Mouse (Mus musculus) kidney, adult 18-20 months (tissue): ENCODE results near the gene Lpar3.

Experiments used
- DNase-seq: peaks from one replicate; pipeline ENCODE4 v3.0.0; 2021

Gene Lpar3

GRCm38 (mm10) chr3:146211141-146211747 lies 9.5 kb upstream of the Lpar3 start:
- no peak for DNase-seq

DNA sequence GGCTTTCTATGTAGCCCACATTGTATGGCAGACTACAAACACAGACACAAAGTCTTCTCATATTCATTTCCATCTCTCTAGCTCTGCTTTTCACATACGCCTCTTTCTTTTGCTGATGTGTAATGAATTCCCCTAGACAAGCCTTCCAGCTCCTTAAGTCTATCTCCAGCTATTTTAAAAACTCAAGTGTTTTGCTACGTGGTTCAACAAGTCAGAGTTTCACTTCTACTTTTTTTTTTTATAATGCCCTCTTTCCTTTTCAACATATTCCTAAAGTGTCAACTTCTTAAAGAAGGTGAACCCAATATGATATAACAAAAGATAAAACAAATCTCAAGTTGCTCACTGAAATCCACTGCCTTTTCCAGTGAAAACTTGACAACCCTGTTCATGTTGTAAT lies 8.8 kb upstream of the Lpar3 start:
- DNase-seq, result no peak

- no peak for DNase-seq
Observed at GRCm38 (mm10) chr3:146213336-146213735, 7.4 kb upstream of the Lpar3 start.

DNA sequence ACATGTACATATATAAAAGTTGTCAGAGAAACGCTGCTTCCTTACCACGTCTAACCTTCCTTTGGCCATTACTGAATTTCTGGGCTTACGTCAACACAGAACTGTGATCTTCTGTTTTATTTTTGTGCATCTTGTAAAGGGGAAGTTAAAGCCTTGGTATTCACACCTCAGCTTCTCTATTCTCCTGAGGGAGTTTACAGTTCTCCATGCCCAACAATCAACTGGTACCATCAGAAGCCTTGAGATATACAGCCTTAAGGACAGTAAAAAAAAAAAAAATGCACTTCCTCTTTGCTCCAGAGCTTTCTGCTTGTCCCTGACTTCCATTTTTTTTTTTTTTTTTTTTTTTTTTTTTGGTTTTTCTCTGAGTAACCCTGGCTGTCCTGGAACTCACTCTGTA lies 4.2 kb upstream of the Lpar3 start:
- no peak for DNase-seq

GRCm38 (mm10) chr3:146224271-146224670 lies 3.5 kb downstream of the Lpar3 start:
- DNase-seq, result peak; percentile 54

GRCm38 (mm10) chr3:146225061-146225761 lies 4.4 kb downstream of the Lpar3 start:
- DNase-seq, result no peak

GRCm38 (mm10) chr3:146227427-146227826 lies 6.7 kb downstream of the Lpar3 start:
- no peak for DNase-seq

- no peak for DNase-seq
Observed at GRCm38 (mm10) chr3:146228559-146229310, 8.0 kb downstream of the Lpar3 start.

GRCm38 (mm10) chr3:146232708-146233107 lies 11.9 kb downstream of the Lpar3 start:
- DNase-seq, result no peak

GRCm38 (mm10) chr3:146233741-146234140 lies 13.0 kb downstream of the Lpar3 start:
- no peak for DNase-seq

DNA sequence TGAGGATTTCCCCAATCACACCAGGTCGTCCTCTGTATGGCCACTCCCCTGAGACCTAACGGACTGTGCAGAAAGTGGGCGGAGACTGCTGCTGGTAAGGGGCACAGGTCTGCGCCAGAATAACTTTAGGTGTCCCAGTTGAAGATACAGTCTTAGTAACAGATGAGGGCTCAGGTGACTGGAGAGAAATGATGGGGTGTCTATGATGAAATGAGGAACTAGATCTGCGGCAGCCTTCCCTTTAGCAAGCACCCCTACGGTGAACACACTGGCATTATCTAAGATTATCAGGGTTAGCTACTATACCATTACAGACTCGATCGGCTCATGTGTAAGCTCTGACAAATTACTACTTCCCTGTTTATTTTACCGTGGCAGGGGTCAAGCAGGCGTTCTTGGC lies 13.8 kb downstream of the Lpar3 start:
- no peak for DNase-seq

GRCm38 (mm10) chr3:146236280-146236679 lies 15.5 kb downstream of the Lpar3 start:
- no peak for DNase-seq

DNA sequence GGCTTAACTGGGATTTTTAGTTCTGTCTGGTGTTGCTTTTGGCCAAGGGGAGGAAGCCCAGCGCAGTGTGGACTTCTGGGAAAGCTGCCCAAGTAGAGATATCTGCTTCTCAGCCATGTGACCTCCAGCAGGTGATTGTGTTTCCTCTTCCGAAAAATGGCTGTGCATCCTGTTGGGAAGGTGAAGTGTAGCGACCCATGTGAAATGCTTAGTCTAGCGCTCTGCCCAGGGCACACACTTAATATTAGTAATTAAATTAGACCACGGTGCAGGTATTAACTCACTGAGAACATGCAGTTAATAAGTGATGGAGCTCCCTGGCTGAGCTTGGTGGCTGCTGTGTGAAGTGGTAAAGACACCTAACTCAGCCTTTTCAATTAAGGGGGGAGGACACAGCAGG lies 16.9 kb downstream of the Lpar3 start:
- peak; percentile 40 for DNase-seq

- no peak for DNase-seq
Observed at GRCm38 (mm10) chr3:146244630-146245029, 23.9 kb downstream of the Lpar3 start.

DNA sequence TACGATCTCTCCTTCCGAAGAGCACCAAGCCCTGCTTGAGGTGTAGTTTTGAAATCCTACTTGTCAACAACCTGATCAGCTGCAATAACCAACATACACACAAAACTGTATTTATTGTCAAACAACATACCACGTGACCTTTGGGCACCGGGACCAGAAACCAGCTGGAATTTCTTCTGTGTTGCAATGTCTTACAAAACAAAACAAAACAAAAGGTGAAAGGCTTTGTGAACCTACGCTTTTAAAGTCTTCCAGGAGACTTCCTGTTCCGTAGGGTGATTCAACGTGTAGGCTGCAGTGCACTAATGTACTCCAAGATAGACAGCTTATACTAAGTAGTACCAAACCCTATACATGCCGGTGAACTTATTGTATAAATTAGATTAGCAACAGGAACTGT lies 25.8 kb downstream of the Lpar3 start:
- DNase-seq, result no peak

DNA sequence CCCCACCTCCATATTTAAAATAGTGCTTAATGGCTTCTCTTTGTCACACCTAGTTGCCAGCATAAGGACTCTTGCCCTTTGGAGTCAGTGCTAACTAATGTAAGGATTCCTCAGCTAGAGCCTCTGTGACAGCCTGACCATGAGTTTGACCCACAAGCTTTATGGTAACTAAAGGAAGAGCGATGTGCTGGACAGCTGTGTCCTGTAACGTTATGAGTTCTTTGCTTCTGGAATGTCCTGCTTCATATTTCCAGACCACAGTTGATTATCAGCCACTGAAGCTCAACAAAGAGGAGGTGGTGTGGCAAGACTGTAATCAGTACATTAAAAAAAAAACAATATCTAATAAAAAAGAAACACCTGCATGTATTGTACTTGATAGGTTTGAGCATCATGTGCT lies 26.2 kb downstream of the Lpar3 start:
- no peak for DNase-seq

DNA sequence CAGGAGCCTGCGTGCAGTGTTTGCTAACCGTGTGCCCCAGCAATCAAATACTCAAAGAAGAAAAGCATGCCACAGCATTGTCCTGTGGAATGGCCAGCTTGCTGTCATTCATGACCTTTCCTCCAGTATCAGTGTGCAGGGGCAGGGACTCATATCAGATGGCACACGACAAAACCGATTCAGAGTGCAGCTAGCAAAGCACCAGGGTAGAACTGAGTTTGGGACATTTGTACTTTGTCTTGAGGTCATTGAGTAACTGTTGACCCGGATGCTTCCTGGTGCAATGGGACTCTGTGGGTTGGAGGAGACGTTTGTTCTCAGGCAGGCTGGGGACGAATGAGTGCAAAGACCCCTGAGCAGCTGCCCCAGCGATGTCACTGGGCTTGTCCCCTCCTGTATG lies 29.1 kb downstream of the Lpar3 start:
- no peak for DNase-seq

GRCm38 (mm10) chr3:146251771-146252170 lies 31.0 kb downstream of the Lpar3 start:
- no peak for DNase-seq

- DNase-seq, result peak; percentile 51
Observed at GRCm38 (mm10) chr3:146253736-146254320, 33.1 kb downstream of the Lpar3 start.

DNA sequence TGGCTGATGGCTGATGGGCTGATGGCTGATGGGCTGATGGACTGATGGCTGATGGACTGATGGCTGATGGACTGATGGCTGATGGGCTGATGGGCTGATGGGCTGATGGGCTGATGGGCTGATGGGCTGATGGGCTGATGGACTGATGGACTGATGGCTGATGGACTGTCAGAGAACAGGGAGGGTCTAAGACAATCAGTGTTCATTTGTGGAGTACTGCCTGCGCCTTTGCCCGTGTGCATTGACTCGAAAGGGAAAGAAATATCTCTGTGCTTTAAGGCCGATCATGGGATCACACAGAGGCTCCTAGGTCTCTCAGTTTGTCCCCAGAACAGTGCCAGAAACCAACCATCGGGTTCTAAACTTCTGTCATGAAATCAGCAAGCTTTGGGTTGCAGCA lies 34.4 kb downstream of the Lpar3 start:
- DNase-seq, result no peak

DNA sequence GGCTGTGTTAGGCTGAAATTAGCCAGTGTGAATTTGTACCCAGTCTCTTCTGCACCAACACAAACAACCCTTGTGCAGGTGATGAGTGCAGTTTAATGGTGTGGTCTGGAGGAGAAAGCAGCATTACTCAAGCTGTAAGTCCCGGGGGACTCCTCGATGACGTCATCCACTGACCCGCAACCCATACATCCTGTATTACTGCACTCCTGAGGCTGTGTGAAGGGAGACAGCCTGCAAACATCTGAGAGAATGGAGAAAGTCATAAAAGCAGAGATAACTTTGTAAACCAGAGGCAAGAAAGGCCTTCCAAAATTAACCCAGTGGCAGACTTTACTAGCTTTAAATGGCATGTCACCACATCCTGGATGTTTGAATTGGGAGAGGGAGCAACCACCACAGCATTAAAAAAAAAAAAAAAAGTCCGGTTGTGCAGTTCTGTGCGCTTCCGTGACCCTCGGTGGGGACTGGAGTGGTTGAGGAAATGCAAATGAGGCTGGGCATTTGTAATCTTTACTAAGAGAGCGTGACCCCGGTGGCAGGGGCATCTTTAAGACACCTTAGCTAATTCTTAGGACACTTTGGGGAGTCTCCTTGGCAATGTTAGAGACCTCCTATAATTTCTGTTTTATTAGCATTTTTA lies 36.8 kb downstream of the Lpar3 start:
- DNase-seq, result no peak

DNA sequence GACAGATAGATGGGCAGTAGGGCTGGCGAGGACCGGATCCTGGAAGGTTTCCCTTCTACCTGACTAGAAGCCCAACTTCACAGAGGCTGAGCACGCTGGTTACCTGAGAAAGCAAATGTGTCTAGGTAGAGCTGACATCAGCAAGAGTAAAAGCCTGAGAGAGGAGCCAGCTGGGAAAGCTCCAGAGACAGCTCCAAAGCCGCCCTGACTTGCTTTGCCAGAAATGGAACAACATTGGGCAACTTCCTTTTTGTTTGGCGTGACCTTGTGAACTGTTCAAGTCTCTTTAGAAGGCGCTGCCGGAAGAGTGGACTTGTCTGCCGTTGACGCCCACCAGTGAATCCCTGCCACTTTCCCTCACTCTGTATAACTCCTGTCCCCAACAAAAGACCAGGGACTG lies 39.4 kb downstream of the Lpar3 start:
- peak; percentile 43 for DNase-seq

GRCm38 (mm10) chr3:146260845-146261244 lies 40.1 kb downstream of the Lpar3 start:
- no peak for DNase-seq
